Mouse (Mus musculus): Measurements from ENCODE around the gene Nppb.

- TF ChIP-seq POLR2A (IDR thresholded peaks at IDR 0.05; ENCODE audit: borderline replicate concordance, extremely low read depth, low read depth, low read length), result no peak
- no peak for TF ChIP-seq CTCF (IDR thresholded peaks at IDR 0.05; ENCODE audit: insufficient read depth, low read length)
Measured at GRCm38 (mm10) chr4:147995311-147995710, 9.7 kb downstream of the Nppb start.

Measured in lung, adult 2 months (tissue).